Mouse (Mus musculus): ENCODE results near the gene Srxn1. TPM values are rescaled to one million over a fixed set of nuclear protein-coding genes. Genes with fewer than 3 reads are reported as not detected.

The Srxn1 gene
- total and polyA plus RNA-seq, 3 experiments: not detected

DNA sequence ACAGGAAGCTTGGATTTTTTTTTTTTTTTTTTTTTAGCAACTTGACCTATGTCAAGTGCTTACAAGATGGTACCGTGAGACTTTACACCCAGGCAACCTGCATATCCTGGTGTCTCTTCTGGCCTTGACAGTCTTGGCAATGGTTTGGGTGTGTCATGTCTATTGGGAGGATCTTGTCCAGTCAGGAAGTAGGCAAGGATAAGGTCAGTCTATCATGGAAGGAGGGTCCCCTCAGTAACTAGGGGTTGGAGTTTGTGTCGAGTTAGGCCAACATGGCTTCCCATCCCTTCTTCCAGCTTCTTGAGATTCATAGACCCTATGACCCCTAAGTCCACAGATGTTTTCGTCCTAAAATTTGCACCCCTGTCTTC, 894 bp downstream of the Srxn1 start:
- in situ Hi-C loops (cut with MboI; ENCODE audit: low pct_ligation_motif_present, low pct_unique_long_range_greater_than_20kb, low sequenced_read_pairs): no loop called here

DNA sequence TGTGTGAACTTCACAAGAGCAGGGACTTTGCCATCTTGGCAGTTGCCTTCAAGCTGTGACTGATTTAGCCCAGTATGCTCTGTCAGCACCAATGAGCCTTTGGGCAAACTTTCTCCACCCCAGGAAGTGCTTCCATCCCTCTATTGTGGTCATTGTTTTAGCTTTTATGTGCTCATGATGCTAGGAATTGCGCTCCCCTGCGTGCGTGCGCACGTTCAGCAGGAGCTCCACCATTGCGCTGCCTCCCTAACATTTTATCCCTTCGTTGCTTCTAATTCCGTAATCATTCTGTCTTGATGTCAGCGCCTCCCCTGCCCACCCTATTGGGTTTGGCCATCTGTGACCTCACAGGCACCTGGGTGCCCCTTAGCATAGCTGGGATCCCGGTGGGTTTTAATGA, 1.3 kb downstream of the Srxn1 start:
- no peak for DNase-seq (ENCODE audit: extremely low read depth)
- Histone ChIP-seq H3K36me3 (replicated peaks in 1 of 2; ENCODE audit: control insufficient read depth in 1 of 2, insufficient read depth in 1 of 2, low read length in 1 of 2) (no peaks in the 10 kb centered on the region), H3K4me3 (replicated peaks in 1 of 3; ENCODE audit: low read depth in 2 of 3, low read length in 2 of 3, poor library complexity in 1 of 3) (no peak overlapping the region), H3K27me3 (replicated peaks) (peaks cover 66% of the 10 kb centered on the region), H3K9me3 (replicated peaks; ENCODE audit: low read length) (peaks cover 24% of the 10 kb centered on the region), H3K79me2 (replicated peaks; ENCODE audit: control insufficient read depth, extremely low read depth, insufficient read depth, poor library complexity, severe bottlenecking) (no peaks in the 10 kb centered on the region), H3K9ac (ENCODE audit: insufficient read depth, low read depth) (no peak overlapping the region), H3K4me2 (ENCODE audit: insufficient read depth, low read depth, poor library complexity, severe bottlenecking) (no peak overlapping the region), H3K27ac (ENCODE audit: insufficient read depth, low read depth) (no peak overlapping the region), H3K4me1 (ENCODE audit: control insufficient read depth in 1 of 2, insufficient read depth in 2 of 2) (no peaks in the 10 kb centered on the region; a peak in 1 of 4 replicates)
- in situ Hi-C loops (cut with MboI; ENCODE audit: low pct_ligation_motif_present, low pct_unique_long_range_greater_than_20kb, low sequenced_read_pairs) (no loop called here), dilution Hi-C loops (cut with MboI; ENCODE audit: extremely low pct_ligation_motif_present, extremely low pct_unique_long_range_greater_than_20kb, low sequenced_read_pairs) (no loop called here)
- no peak for TF ChIP-seq E2F4 (IDR thresholded peaks at IDR 0.05; ENCODE audit: insufficient replicate concordance, low read depth, low read length)
- no peak for TF ChIP-seq SMC3 (IDR thresholded peaks at IDR 0.05; ENCODE audit: low read depth, low read length)
- TF ChIP-seq USF1 (IDR thresholded peaks at IDR 0.05; ENCODE audit: low read depth, low read length): no peak

More for the DNA sequence above, 894 bp downstream of the Srxn1 start:
- Histone ChIP-seq H3K4me3 (replicated peaks in 1 of 3; ENCODE audit: low read depth in 2 of 3, low read length in 2 of 3, poor library complexity in 1 of 3) (no peak overlapping the region), H3K4me2 (ENCODE audit: insufficient read depth, low read depth, poor library complexity, severe bottlenecking) (no peak overlapping the region), H3K79me2 (replicated peaks; ENCODE audit: control insufficient read depth, extremely low read depth, insufficient read depth, poor library complexity, severe bottlenecking) (no peaks in the 10 kb centered on the region), H3K9ac (ENCODE audit: insufficient read depth, low read depth) (no peak overlapping the region), H3K36me3 (replicated peaks in 1 of 2; ENCODE audit: control insufficient read depth in 1 of 2, insufficient read depth in 1 of 2, low read length in 1 of 2) (no peaks in the 10 kb centered on the region), H3K9me3 (replicated peaks; ENCODE audit: low read length) (peaks cover 24% of the 10 kb centered on the region), H3K4me1 (ENCODE audit: control insufficient read depth in 1 of 2, insufficient read depth in 2 of 2) (no peaks in the 10 kb centered on the region; a peak in 1 of 4 replicates), H3K27me3 (replicated peaks) (peaks cover 66% of the 10 kb centered on the region), H3K27ac (ENCODE audit: insufficient read depth, low read depth) (no peak overlapping the region)
- no peak for TF ChIP-seq POLR2AphosphoS2 (IDR thresholded peaks at IDR 0.05; ENCODE audit: low read depth, low read length)
- no peak for TF ChIP-seq ZMIZ1 (IDR thresholded peaks at IDR 0.05; ENCODE audit: low read depth, low read length)
- TF ChIP-seq CHD1 (IDR thresholded peaks at IDR 0.05; ENCODE audit: low read depth, low read length): no peak
- no peak for TF ChIP-seq MAX (IDR thresholded peaks at IDR 0.05; ENCODE audit: low read length)
- no peak for TF ChIP-seq ELF1 (IDR thresholded peaks at IDR 0.05; ENCODE audit: low read depth, low read length)
- no peak for TF ChIP-seq UBTF (IDR thresholded peaks at IDR 0.05; ENCODE audit: low read depth, low read length)
- TF ChIP-seq RCOR1 (conservative IDR thresholded peaks at IDR 0.05; ENCODE audit: low read depth, low read length): no peak
- no peak for TF ChIP-seq CTCF (conservative IDR thresholded peaks at IDR 0.05 in 1 of 2, IDR thresholded peaks at IDR 0.05 in 1 of 2; ENCODE audit: low read depth in 2 of 2, low read length in 2 of 2)
- no peak for TF ChIP-seq MEF2A (IDR thresholded peaks at IDR 0.05; ENCODE audit: borderline replicate concordance, low read depth, low read length)
- TF ChIP-seq NRF1 (IDR thresholded peaks at IDR 0.05; ENCODE audit: low read depth, low read length): no peak
- TF ChIP-seq SMC3 (IDR thresholded peaks at IDR 0.05; ENCODE audit: low read depth, low read length): no peak
- no peak for TF ChIP-seq PAX5 (IDR thresholded peaks at IDR 0.05; ENCODE audit: low read length)
- TF ChIP-seq JUND (conservative IDR thresholded peaks at IDR 0.05; ENCODE audit: low read depth, low read length): no peak
- no peak for TF ChIP-seq ZKSCAN1 (IDR thresholded peaks at IDR 0.05; ENCODE audit: borderline replicate concordance, low read depth, low read length)
- TF ChIP-seq EP300 (IDR thresholded peaks at IDR 0.05; ENCODE audit: low read length): no peak
- dilution Hi-C loops (cut with MboI; ENCODE audit: extremely low pct_ligation_motif_present, extremely low pct_unique_long_range_greater_than_20kb, low sequenced_read_pairs): no loop called here
- no peak for DNase-seq (ENCODE audit: extremely low read depth)
